Mouse (Mus musculus) urinary bladder, postnatal 0 days (tissue): ENCODE data around the gene Slc8a2. TPM values are rescaled to one million over a fixed set of nuclear protein-coding genes. Genes with fewer than 3 reads are reported as not detected.

ENCODE experiments used
- polyA plus RNA-seq: library from polyadenylated mRNA; unstranded; fragments of >200 nt; fragmentation: Nextera tagmentation; extraction: Ambion mirVana; gene quantifications from 2 replicates; pipeline ENCODE4 v1.2.1, GENCODE M21; 2015

Gene Slc8a2
- polyA plus RNA-seq: 0.21 and 0.25 TPM in 2 replicates

GRCm38 (mm10) chr7:16129421-16129845 lies at the start of gene Slc8a2:
Slc8a2 (plus strand) TSS chr7:16129826.

DNA sequence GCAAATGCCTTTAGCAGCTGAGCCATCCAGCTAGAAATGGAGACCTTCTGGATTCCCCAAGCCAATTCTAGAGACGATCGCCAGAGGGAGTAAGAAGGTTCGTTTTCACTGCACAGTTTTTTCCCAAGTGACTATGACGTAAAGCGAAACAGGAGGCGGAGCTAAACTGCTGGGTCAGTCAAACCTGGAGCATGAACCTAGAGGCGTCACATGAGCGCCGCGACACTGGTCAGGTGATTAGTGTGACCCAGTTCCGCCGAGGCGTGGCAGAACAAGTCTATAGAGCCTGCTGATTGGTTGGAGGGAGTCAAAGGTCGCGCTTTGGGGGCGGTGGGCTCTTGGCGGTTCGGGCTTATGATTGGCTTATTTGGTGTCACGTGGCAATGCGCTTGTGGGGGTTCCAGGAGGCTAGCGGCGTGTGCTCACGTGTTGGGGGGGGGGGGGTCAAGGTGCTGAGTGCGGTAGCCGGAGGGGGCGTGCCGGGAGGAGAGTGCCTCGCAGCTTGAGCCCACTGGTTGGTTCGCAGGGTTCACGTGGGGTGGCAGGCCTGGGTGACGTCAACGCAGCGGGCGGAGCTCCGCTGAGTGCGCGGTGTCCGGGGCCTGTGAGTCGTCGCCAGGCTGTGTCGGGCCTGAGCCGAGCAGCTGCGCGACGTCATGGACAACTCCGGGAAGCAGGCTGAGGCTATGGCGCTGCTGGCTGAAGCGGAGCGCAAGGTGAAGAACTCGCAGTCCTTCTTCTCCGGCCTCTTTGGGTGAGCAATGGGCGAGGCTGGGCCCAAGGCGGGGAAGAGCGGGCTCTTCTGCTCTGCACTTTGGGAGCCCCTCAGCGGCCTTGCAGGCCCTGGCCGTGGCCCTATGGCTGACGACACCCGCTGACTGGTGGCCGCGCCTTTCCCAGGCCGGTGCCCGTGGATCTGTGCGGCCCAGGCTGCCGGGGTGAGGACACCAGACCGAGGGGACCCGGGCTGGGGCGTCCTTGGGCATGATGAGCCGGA lies 31.3 kb upstream of the Slc8a2 start, which contains the start of gene Napa:
TSS of gene Napa (plus strand) at position 438 of the 997 bp plus-strand sequence.

GRCm38 (mm10) chr7:16119569-16120261 lies 9.9 kb upstream of the Slc8a2 start, which contains the start of gene Kptn:
Kptn (plus strand) TSS chr7:16119895.

GRCm38 (mm10) chr7:16174597-16175541 lies 45.2 kb downstream of the Slc8a2 start, which contains the start of gene Meis3:
Meis3 (plus strand) TSS chr7:16175090.

Other genes with a start within 250 kb of the Slc8a2 start
- gene Crx, start 249.9 kb upstream of the Slc8a2 start, polyA plus RNA-seq: not detected in 2 replicates
- not detected in 2 replicates for gene Crxos, start 247.2 kb upstream of the Slc8a2 start, polyA plus RNA-seq
- gene Selenow, start 207.4 kb upstream of the Slc8a2 start, polyA plus RNA-seq: 921 and 1,063 TPM in 2 replicates
- gene Nop53, start 183.8 kb upstream of the Slc8a2 start, polyA plus RNA-seq: 139 and 140 TPM in 2 replicates
- gene Ehd2, start 162.3 kb upstream of the Slc8a2 start, polyA plus RNA-seq: 94.8 and 134 TPM in 2 replicates
- 3.5 TPM in 2 replicates for gene Bicra, start 81.9 kb upstream of the Slc8a2 start, polyA plus RNA-seq
- 0.05 TPM in 1 of 2 replicates, not detected in the other for gene Zfp541, start 68.0 kb upstream of the Slc8a2 start, polyA plus RNA-seq
- gene Napa, start 31.4 kb upstream of the Slc8a2 start, polyA plus RNA-seq: 167 and 170 TPM in 2 replicates
- gene Kptn, start 9.9 kb upstream of the Slc8a2 start, polyA plus RNA-seq: 21.2 and 23.3 TPM in 2 replicates
- gene Meis3, start 45.3 kb downstream of the Slc8a2 start, polyA plus RNA-seq: 21.0 and 23.5 TPM in 2 replicates
- gene Dhx34, start 92.2 kb downstream of the Slc8a2 start, polyA plus RNA-seq: 6.5 and 8.6 TPM in 2 replicates
- gene C5ar2, start 114.3 kb downstream of the Slc8a2 start, polyA plus RNA-seq: 0.46 and 0.77 TPM in 2 replicates
- gene C5ar1, start 129.7 kb downstream of the Slc8a2 start, polyA plus RNA-seq: 14.5 and 29.6 TPM in 2 replicates
- gene Inafm1, start 143.8 kb downstream of the Slc8a2 start, polyA plus RNA-seq: 14.6 and 17.1 TPM in 2 replicates
- gene Ccdc9, start 157.0 kb downstream of the Slc8a2 start, polyA plus RNA-seq: 8.4 and 9.7 TPM in 2 replicates
- 3.0 and 3.7 TPM in 2 replicates for gene Bbc3, start 178.6 kb downstream of the Slc8a2 start, polyA plus RNA-seq